In genomic region chr1:135089626-135090025, GRCm38 (mm10) we compare ENCODE assay signal across 22 mouse cellular contexts. TPM values are rescaled to one million over a fixed set of nuclear protein-coding genes. Genes with fewer than 3 reads are reported as not detected.
A peak's percentile ranks its signal among the peaks of the same experiment; 100 is the strongest.
DNase-seq lines count a peak whose midpoint lies in the region; ATAC-seq and TF ChIP-seq lines count a peak whose summit lies in the region.
"Had no signal": no experiment of that assay in that cellular context is flagged by ENCODE, and none has a peak within 500 bp of the region (broad histone marks: within the 10 kb centered on the region; RNA-seq: fewer than 3 reads in every experiment).

No protein-coding gene starts in this region.

- WGBS in hindbrain, postnatal 0 days: 64% methylated on average over 10 of the region's 10 CpGs
- WGBS in hindbrain, embryonic 13.5 days: 80% methylated on average over 10 of the region's 10 CpGs

- peak; percentile 68 to 74 for DNase-seq in cerebellum, postnatal 10 days
- DNase-seq in cerebellum, adult 8-10 months: no peak
- no peak for DNase-seq in hindbrain, postnatal 0 days (ENCODE audit: low spot score)
- peak; percentile 33 to 39 for DNase-seq in cerebellum, postnatal 36 days
- peak; percentile 29 for DNase-seq in skeletal muscle tissue, adult 2 months (ENCODE audit: low read depth, low spot score)
- DNase-seq in urinary bladder, postnatal 4 days (ENCODE audit: low spot score in 2 of 2): no peak
- DNase-seq: adrenal gland, postnatal 36 days; heart, postnatal 14 days; kidney, postnatal 36 days; liver; right cerebral cortex, postnatal 14 days; thymus, adult 18-20 months had no signal

- no peaks in the 10 kb centered on the region for H3K9me3 ChIP-seq in hindbrain, postnatal 0 days (ENCODE audit: low read length)
- no peaks in the 10 kb centered on the region for H3K9me3 ChIP-seq in hindbrain, embryonic 13.5 days
- H3K9me3 ChIP-seq: heart, embryonic 12.5 days; hindbrain, embryonic 15.5 days; neural tube, embryonic 12.5 days; stomach, embryonic 15.5 days had no signal

- H3K9ac ChIP-seq in hindbrain, postnatal 0 days (replicated peaks; ENCODE audit: low read length): no peak overlapping the region
- no peak overlapping the region for H3K9ac ChIP-seq in hindbrain, embryonic 13.5 days
- H3K9ac ChIP-seq: heart, embryonic 12.5 days; hindbrain, embryonic 15.5 days; neural tube, embryonic 12.5 days; stomach, embryonic 15.5 days had no signal

- 0 out of 2 replicates have a peak, but pooled peaks have one; percentile 27 for ATAC-seq in hindbrain, postnatal 0 days
- ATAC-seq in hindbrain, embryonic 13.5 days (ENCODE audit: low FRiP score): no peak
- ATAC-seq: intestine, embryonic 16.5 days; lung, postnatal 0 days had no signal

- H3K4me3 ChIP-seq in hindbrain, postnatal 0 days (ENCODE audit: low read length): no peak overlapping the region
- no peak overlapping the region for H3K4me3 ChIP-seq in hindbrain, embryonic 13.5 days
- H3K4me3 ChIP-seq: heart, embryonic 12.5 days; hindbrain, embryonic 15.5 days; neural tube, embryonic 12.5 days; stomach, embryonic 15.5 days had no signal

- H3K27me3 ChIP-seq in hindbrain, postnatal 0 days (ENCODE audit: insufficient read depth, low read length): no peaks in the 10 kb centered on the region
- peaks cover 31% of the 10 kb centered on the region for H3K27me3 ChIP-seq in hindbrain, embryonic 13.5 days

- no peaks in the 10 kb centered on the region for H3K4me1 ChIP-seq in hindbrain, postnatal 0 days (ENCODE audit: insufficient read depth, low read length)
- peaks cover 9% of the 10 kb centered on the region; the same call in 1 of the 2 replicates for H3K4me1 ChIP-seq in hindbrain, embryonic 13.5 days (replicated peaks)
- H3K4me1 ChIP-seq: neural tube, embryonic 12.5 days; stomach, embryonic 15.5 days had no signal

- no peak for TF ChIP-seq CTCF in hindbrain, postnatal 0 days (IDR thresholded peaks at IDR 0.05; ENCODE audit: low read depth)

- no peaks in the 10 kb centered on the region for H3K36me3 ChIP-seq in hindbrain, postnatal 0 days (ENCODE audit: insufficient read depth, low read length)
- no peaks in the 10 kb centered on the region for H3K36me3 ChIP-seq in hindbrain, embryonic 13.5 days
- H3K36me3 ChIP-seq: heart, embryonic 12.5 days; hindbrain, embryonic 15.5 days; neural tube, embryonic 12.5 days; stomach, embryonic 15.5 days had no signal

- no peak overlapping the region for H3K4me2 ChIP-seq in hindbrain, postnatal 0 days (ENCODE audit: low read depth, low read length)
- no peak overlapping the region for H3K4me2 ChIP-seq in hindbrain, embryonic 13.5 days
- H3K4me2 ChIP-seq: heart, embryonic 12.5 days; hindbrain, embryonic 15.5 days; midbrain, embryonic 11.5 days; neural tube, embryonic 12.5 days; stomach, embryonic 15.5 days had no signal

- H3K27ac ChIP-seq in hindbrain, postnatal 0 days: no peak overlapping the region; the same call in 1 of the 2 replicates
- no peak overlapping the region for H3K27ac ChIP-seq in hindbrain, embryonic 13.5 days
- H3K27ac ChIP-seq: hindbrain, embryonic 15.5 days; neural tube, embryonic 12.5 days; stomach, embryonic 15.5 days had no signal

RNA-seq across cellular contexts. Expression of gene Lgr6, which starts 15.4 kb away (rescaled TPM):
- 4.6 and 5.0 TPM in 2 replicates for total RNA-seq in hindbrain, postnatal 0 days (2014; rRNA removed)
- polyA plus RNA-seq in hindbrain, postnatal 0 days (2015; fragmentation: Nextera tagmentation; extraction: Ambion mirVana): 2.7 and 3.1 TPM in 2 replicates
- polyA plus RNA-seq in hindbrain, embryonic 13.5 days (2015; fragmentation: Nextera tagmentation; extraction: Ambion mirVana): 0.47 and 0.92 TPM in 2 replicates
- total RNA-seq: granulocyte monocyte progenitor cell, adult 5-6 weeks; monocyte, adult 5-6 weeks had no signal

RNA-seq across cellular contexts. Expression of gene Ptpn7, which starts 42.9 kb away (rescaled TPM):
- total RNA-seq in hindbrain, postnatal 0 days (2014; rRNA removed): 0.10 and 0.54 TPM in 2 replicates
- 0.10 and 0.11 TPM in 2 replicates for polyA plus RNA-seq in hindbrain, postnatal 0 days (2015; fragmentation: Nextera tagmentation; extraction: Ambion mirVana)
- polyA plus RNA-seq in hindbrain, embryonic 13.5 days (2015; fragmentation: Nextera tagmentation; extraction: Ambion mirVana): 0.62 and 0.88 TPM in 2 replicates

RNA-seq across cellular contexts. Expression of gene Arl8a, which starts 57.0 kb away (rescaled TPM):
- 251 and 277 TPM in 2 replicates for total RNA-seq in hindbrain, postnatal 0 days (2014; rRNA removed)
- 329 and 369 TPM in 2 replicates for polyA plus RNA-seq in hindbrain, postnatal 0 days (2015; fragmentation: Nextera tagmentation; extraction: Ambion mirVana)
- 284 and 285 TPM in 2 replicates for polyA plus RNA-seq in hindbrain, embryonic 13.5 days (2015; fragmentation: Nextera tagmentation; extraction: Ambion mirVana)

Comparison
In these comparisons a context has a peak if more than half of its experiments do, and no peak if none do; other contexts are left out.
1. DNase-seq: peak in cerebellum, postnatal 10 days (2 of 2), cerebellum, postnatal 36 days (2 of 2) and skeletal muscle tissue, adult 2 months (single experiment); none in cerebellum, adult 8-10 months (single experiment), hindbrain, postnatal 0 days (single experiment) and urinary bladder, postnatal 4 days (0 of 2).